Mouse (Mus musculus): Measurements from ENCODE around the gene Supt4a.

Supt4a gene

GRCm38 (mm10) chr11:87751491-87751966 is 14.2 kb downstream of the Supt4a start:
- peak in 1 of 2 experiments; percentile 56 for DNase-seq (ENCODE audit: low spot score in 2 of 2)

GRCm38 (mm10) chr11:87752307-87752706 is 15.0 kb downstream of the Supt4a start:
- DNase-seq (ENCODE audit: low spot score in 2 of 2) = no peak

DNA sequence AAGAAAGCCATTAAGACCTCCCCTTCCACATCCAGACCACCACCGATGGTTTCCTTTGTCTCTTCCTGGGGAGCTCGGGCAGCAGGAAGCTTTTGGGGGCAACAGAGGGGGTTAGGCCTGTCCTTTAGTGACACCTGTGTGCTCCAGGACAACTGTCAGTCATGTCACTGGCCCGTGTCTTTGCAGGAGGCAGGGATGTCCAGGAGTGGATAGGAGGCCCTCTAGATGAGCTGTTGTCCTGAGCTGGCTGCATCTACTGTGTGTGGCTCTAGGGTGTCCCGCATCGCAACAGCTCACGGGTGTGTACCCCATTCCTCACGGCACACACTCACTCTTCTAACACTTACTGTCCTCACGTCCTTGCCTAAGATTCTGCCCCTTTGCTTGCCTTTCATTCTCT is 15.9 kb downstream of the Supt4a start:
- DNase-seq (ENCODE audit: low spot score in 2 of 2) = no peak

DNA sequence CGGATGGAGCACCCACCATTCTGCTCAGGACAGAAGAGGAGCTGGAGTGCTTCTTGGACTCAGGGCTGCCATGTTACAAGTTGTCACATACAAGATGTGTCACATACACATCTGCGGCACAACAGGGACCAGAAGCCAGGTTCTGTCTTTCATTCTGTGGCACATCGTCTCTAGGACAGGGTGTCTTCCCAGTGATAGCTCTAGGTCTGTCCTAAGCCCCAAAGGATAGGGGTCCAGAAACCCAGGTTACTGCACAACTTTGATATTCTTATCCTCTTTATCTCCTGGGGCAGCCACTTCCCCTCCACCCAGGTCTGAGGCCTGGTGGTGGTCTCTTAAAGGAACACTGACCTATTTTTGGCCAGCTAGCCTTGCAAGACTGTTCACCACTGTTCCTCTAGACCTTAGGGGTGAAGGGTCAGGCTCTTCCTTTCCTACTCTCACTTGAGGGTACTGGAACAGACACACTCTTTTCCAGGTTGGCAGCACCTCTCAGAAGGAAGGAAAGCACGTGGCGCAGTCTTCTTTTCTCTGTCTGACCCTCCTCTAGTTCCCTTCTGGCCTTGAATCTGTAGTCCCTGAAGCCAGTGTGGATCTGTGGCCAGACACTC is 16.6 kb downstream of the Supt4a start:
- no peak for DNase-seq (ENCODE audit: low spot score in 2 of 2)

- peak; percentile 56 to 68 for DNase-seq (ENCODE audit: low spot score in 2 of 2)
These were observed 17.3 kb downstream of the Supt4a start for GRCm38 (mm10) chr11:87754603-87755002.

GRCm38 (mm10) chr11:87755360-87756017 is 18.1 kb downstream of the Supt4a start:
- peak; percentile 90 to 94 for DNase-seq (ENCODE audit: low spot score in 2 of 2)

GRCm38 (mm10) chr11:87756251-87756820 is 19.0 kb downstream of the Supt4a start:
- peak; percentile 63 to 68 for DNase-seq (ENCODE audit: low spot score in 2 of 2)

DNA sequence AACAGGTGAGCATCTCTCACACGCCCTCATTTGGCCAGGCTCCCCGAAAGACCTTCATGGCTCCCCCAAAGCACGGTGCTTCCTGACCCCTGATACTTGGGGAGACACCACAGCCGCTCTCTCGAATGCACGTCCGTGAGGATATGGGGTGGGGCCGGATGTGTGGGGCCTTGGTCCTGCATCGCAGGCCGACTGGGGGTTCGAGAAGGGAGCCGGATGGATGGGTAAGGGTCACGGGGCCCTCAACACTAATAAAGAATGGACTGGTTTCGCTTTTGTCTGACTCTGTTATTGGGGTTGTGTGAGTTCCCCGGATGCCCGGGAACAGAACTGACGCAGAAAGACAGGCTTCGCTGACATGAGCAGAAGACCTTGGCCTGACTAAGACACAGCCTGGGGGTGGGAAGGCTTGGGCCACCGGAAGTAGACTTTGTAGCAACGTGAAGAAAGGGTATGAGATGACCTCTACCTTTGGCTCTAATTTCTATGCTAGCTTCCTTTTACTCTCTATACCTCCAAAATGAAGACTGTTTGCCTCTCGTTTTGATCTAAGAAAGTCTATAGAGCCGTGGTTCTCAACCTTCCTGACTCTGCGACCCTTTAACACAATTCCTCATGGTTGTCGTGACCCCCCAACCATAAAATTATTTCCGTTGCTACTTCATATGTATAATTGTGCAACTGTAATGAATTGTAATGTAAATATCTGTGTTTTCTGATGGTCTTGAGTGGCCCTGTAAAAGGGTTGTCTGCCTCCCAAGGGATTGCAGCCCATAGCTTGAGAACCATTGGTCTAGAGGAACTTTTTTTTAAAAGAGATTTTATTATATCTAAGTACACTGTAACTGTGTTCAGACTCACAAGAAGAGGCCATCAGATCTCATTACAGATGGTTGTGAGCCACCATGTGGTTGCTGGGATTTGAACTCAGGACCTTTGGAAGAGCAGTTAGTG is 19.9 kb downstream of the Supt4a start:
- no peak for DNase-seq (ENCODE audit: low spot score in 2 of 2)

DNA sequence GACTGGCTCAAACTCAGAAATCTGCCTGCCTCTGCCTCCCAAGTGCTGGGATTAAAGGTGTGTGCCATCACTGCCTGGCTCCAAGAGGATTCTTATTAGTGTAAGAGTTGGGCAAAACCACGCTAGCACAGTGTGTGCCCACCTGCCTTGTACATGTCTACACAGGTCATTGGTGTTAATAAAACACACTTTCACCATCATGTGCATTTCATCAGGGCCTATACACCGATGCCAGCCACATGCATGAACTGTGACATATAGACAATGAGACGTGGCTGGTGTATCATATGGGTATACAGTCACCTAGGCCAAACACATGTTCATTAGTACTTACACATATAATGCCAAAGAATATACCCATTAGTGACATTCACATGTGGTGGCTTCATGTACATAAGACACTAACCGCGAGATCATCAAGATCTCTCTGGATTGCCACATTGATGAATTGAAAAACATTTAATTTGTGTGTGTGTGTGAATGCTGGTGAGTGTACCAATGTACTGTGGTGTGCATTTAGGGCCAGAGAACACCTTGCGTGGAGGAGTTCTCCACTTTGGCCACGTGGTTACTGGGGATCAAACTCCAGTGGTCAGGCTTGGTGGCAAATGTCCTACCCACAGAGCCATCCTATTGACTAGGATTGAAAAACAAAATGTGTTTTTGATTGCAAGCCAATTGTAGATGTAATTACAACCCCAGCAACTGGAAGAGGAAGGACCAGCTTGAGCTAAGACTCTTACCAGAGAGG is 21.0 kb downstream of the Supt4a start:
- no peak for DNase-seq (ENCODE audit: low spot score in 2 of 2)

DNA sequence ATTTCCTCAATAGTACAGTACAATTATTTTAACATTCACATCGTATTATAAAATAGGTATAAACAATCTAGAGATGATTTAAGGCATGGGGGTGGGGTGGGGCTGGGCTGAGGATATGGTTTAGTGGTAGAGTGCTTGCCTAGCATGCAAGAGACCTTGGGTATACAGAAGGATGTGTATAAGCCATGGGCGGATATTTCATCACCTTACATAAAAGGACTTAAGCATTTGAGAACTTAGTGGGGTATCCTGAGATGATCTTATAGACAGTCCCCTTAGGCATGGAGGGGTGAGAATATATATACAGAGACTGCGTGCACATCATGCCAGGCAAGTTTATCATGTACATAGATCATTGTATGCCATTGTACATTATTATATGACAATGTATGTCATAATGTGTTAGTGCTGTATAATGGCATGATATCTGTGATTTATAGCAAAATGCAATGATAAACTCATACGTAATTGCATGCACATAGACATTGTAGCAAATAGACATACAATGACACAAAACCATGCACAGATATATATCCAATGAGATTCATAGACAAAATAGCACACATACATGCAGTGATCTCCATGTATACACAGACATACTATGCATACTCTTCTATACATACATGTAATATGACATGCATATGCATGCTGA is 21.7 kb downstream of the Supt4a start:
- no peak for DNase-seq (ENCODE audit: low spot score in 2 of 2)

- DNase-seq (ENCODE audit: low spot score in 2 of 2) = peak in 1 of 2 experiments; percentile 73
These were observed 22.3 kb downstream of the Supt4a start for GRCm38 (mm10) chr11:87759609-87760005.

DNA sequence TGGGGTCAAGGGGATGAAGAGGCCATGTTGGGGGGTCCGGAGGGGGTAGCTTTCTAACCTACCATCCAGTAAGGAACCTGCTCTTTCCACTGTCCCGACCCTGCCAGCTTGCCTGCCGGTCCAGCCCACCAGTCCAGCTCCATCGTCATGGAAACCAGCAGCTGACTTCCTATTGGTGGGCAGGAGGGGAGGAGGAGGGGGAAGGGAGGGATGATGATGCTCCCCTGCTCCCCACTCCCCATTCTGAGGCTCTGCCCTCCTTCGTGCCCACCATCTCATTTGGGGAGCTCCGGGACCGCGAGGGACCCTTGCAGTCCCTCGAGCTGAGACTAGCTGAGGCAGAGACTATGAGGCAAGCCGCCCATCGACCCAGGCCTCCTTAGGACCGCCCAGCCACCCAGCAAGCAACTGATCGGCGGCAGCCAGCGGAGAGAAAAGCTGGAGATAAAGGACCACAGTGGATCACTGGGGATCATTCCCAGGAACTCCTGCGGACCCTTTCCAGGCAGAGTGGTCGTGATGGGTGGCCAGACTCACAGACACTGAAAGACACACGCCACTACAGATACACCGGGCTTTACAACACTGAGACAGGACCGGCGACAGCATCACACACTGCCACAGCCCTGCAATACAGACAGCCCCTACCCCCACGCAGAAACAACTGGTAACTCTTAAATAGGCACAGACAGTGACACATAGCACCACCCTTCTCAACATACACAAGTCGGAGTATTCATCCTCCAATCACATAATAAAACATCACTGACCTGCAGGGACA is 23.1 kb downstream of the Supt4a start, which contains the start of gene Tspoap1:
Gene Tspoap1, plus strand, starts transcription at position 241 of the 781 bp plus-strand sequence.
- DNase-seq (ENCODE audit: low spot score in 2 of 2) = no peak

DNA sequence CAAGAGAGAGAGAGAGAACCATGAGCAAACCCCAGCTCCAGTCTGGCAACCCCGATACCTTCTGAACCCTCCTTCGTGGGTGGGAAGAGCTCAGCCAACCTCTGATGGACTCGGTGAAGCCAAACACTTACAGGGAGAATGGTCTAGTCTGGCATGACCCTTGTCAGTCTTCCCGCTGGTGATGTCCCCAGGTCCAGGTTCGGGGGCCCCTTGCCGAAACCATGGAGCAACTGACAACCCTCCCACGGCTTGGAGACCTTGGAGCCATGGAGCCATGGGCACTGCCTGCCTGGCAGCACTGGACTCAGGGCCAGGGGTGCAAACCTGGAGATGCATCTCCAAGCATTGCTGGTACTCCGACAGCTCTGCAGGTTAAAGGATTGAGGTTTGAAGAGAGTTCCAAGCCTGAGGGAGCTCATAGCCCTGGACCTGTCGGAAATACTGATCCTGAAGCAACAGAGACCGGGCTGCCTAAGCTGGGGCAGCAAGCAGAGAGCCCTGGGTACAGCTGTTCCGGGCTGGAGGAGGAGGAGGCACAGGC is 23.9 kb downstream of the Supt4a start:
- no peak for DNase-seq (ENCODE audit: low spot score in 2 of 2)

DNA sequence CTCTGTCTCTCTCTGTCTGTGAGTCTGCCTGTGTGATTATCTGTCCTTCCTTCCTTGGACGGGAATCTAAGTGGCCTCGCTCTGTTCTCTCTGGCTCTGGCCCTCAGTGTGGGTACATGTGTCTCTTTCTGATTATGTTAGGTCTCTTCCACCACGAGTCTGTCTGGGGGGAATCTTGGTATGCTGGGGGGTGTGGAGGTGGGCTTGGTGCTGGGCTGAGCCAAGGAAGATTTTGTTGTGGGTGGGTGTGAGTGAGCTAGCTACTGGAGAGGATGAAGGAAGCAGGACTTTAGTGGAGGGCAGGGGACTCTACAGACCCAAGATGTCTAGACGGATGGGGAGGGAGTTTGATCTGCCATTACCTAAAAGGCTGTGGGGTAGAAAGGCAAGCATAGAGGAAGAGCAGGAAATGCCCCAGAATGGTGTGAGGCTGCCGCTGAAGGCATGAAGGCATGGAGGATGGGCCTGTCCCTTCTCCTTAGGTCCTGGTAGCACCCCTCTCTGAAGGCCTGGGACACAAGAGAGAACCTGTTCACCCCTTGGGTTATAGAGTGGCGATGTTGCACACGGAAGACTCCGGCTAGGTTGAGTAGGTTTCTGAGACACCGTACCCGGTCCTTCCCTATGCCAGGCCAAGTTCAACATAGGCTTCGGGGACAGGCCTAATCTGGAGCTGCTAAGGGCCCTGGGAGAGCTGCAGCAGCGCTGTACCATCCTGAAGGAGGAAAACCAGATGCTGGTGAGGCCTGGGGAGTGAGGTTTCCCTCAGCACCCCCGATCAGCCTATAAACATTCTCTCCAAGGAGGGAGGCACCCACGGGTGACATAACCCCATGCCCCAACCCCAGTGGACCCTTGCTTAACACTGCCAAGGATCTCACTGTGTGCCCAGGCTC is 24.7 kb downstream of the Supt4a start:
- no peak for DNase-seq (ENCODE audit: low spot score in 2 of 2)

GRCm38 (mm10) chr11:87762702-87763385 is 25.5 kb downstream of the Supt4a start:
- no peak for DNase-seq (ENCODE audit: low spot score in 2 of 2)

GRCm38 (mm10) chr11:87763511-87763987 is 26.2 kb downstream of the Supt4a start:
- no peak for DNase-seq (ENCODE audit: low spot score in 2 of 2)

DNA sequence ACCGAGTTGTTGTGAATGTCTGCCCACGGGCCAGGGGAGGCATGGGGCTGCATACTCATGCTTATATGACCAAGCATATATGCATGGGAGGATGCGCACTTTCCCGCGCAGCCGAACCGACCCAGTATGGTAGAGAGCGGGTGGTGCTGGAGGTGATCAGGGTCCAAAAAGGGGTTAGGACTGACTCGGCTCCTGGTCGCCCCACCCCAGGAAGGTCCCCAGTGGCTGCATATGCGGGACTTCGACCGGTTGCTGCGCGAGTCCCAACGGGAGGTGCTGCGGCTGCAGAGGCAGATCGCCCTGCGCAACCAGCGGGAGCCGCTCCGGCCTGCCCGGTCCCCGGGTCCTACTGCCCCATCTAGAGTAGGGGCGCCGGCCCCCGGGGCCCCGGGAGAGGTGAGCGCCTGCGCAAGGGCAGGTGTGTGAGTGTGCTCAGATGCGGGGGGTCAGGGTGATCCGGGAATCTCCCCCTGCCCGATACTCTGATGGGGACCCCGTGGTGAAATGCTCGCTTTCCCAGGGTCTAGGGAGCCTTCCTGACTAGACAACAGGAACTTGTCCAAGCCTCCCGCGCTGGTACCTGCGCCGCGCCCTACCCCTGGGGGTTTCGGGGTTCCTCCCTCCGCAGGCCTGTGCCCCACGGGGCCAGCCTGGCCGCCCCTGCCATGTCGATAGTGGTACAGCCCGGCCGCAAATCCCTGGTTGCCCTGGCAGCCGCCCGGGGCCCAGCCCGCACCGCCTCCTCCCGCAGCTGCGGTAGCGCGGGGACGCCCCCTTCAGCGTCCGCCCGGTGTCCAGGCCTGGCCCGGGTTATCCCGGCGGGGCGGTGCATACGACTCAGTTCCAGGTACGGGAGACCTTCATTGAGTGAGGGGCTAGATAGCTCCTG is 26.9 kb downstream of the Supt4a start:
- no peak for DNase-seq (ENCODE audit: low spot score in 2 of 2)

All from spleen, postnatal 14 days (tissue).